Mouse (Mus musculus) C2C12 (cell line): ENCODE results near the gene Tfap2e. TPM values are rescaled to one million over a fixed set of nuclear protein-coding genes. Genes with fewer than 3 reads are reported as not detected.

ENCODE experiments used
- H3K27me3 ChIP-seq: one replicate; pipeline ENCODE4 v1.6.1; 2011; ENCODE audit not compliant: control insufficient read depth, insufficient read depth, insufficient read length
- H3K36me3 ChIP-seq: one replicate; pipeline ENCODE4 v1.6.1; 2011; ENCODE audit not compliant: control insufficient read depth, insufficient read depth
- H3K4me3 ChIP-seq: one replicate; pipeline ENCODE4 v1.5.1; 2011; ENCODE audit warnings: mild to moderate bottlenecking, control low read depth; ENCODE audit not compliant: poor library complexity, insufficient read depth, severe bottlenecking
- H3K79me2 ChIP-seq: one replicate; pipeline ENCODE4 v1.6.1; 2011; ENCODE audit not compliant: control insufficient read depth, insufficient read depth
- H3K79me3 ChIP-seq: one replicate; pipeline ENCODE4 v1.6.1; 2011; ENCODE audit warnings: low read depth, control low read depth
- H3ac ChIP-seq: one replicate; pipeline ENCODE3; 2011; ENCODE audit warnings: low read depth; ENCODE audit not compliant: control insufficient read depth, insufficient read length
- CEBPB ChIP-seq: IDR thresholded peaks from one replicate; pipeline ENCODE4 v1.6.1; 2011; ENCODE audit warnings: low read depth, mild to moderate bottlenecking, control low read depth, moderate library complexity
- CTCF ChIP-seq: IDR thresholded peaks from one replicate; pipeline ENCODE4 v1.5.1; 2011; ENCODE audit not compliant: control insufficient read depth, insufficient read depth, insufficient read length
- FOSL1 ChIP-seq: IDR thresholded peaks from one replicate; pipeline ENCODE4 v1.8.0; 2011; ENCODE audit warnings: mild to moderate bottlenecking, low read length; ENCODE audit not compliant: poor library complexity, insufficient read depth, severe bottlenecking
- MAX ChIP-seq: IDR thresholded peaks from one replicate; pipeline ENCODE4 v1.6.1; 2011; ENCODE audit warnings: mild to moderate bottlenecking, control low read depth
- MYOD1 ChIP-seq: IDR thresholded peaks from one replicate; pipeline ENCODE4 v1.6.1; 2011; ENCODE audit warnings: low read depth; ENCODE audit not compliant: control insufficient read depth, insufficient read length
- MYOG ChIP-seq: IDR thresholded peaks from one replicate; pipeline ENCODE4 v1.6.1; 2011; ENCODE audit not compliant: control insufficient read depth, insufficient read length; ENCODE audit errors: extremely low read depth
- USF1 ChIP-seq: IDR thresholded peaks from one replicate; pipeline ENCODE4 v1.6.1; 2011; ENCODE audit warnings: low read depth, mild to moderate bottlenecking, control low read depth, moderate library complexity
- polyA plus RNA-seq: library from polyadenylated mRNA; unstranded; fragments of >200 nt; fragmentation: generic; extraction: Trizol; gene quantifications from one replicate; pipeline ENCODE4 v1.2.1, GENCODE M21; 2012; ENCODE audit warnings: missing spikeins

The Tfap2e gene
- polyA plus RNA-seq, 1 experiment = not detected

DNA sequence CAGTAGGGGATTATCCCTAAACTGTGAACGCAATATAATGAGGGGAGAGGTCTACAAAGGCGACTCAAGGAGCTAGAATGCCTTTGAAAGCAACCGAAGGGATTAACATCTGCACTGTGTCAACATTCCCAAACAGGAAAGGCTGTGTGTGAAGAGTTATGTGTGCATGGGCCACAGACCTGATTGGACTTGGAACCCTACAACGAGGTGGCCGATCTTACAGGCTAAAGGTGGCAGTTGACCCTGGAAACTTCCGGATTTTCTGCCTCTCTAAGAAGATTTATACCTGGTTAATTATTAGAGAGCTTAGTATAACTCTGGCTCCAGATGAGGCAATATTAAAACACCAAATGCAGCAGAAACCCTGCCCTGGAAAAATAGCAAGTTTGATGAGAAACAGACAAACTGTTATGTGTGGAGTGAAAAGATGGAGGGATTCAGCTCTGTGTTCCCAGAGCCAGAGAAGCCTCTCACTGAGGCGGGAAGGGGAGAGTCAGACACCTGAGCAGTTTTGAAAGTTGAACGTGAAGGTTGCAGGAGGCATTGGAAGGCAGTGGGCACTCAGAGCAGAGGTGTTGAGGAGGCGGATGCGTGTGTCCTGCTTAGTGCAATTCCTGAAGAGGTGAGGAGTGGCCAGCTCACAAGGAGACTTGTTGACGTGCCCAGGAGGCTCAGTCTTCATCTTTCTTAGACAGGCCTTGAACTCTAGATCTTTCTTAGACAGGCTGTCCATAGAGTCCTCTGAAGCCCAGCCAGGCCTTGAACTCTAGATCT lies 26.7 kb upstream of the Tfap2e start:
- Histone ChIP-seq H3K79me3 (no peaks in the 10 kb centered on the region), H3K27me3 (no peaks in the 10 kb centered on the region), H3ac (no peak overlapping the region), H3K4me3 (no peak overlapping the region), H3K36me3 (peaks cover 25% of the 10 kb centered on the region), H3K79me2 (peaks cover 11% of the 10 kb centered on the region)
- no peak for TF ChIP-seq MAX
- TF ChIP-seq MYOG = no peak

DNA sequence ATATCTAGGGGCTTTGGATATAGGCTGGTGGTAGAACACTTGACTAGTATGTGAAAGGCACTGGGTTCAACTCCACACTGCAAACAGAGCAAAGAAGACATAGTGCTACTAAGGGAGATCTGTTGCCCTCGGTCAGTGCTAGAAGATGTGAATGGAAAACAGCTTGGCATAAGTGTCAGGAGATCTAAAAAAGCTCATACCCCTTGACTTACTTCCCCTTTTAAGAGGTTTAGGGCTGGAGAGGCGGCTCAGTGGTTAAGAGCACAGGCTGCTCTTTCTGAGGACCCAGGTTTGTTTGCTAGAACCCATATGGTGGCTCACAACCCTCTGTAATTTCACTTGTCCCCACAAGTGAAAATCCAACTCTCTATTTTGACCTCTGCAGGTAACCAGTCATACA lies 23.4 kb upstream of the Tfap2e start:
- no peak overlapping the region for H3K4me3 ChIP-seq
- H3K79me3 ChIP-seq = no peaks in the 10 kb centered on the region
- no peaks in the 10 kb centered on the region for H3K27me3 ChIP-seq
- H3K36me3 ChIP-seq = peaks cover 27% of the 10 kb centered on the region
- peaks cover 27% of the 10 kb centered on the region for H3K79me2 ChIP-seq
- TF ChIP-seq MYOD1 (no peak), CTCF (no peak), FOSL1 (no peak), CEBPB (no peak), USF1 (no peak), MAX (no peak), MYOG (no peak)
- H3ac ChIP-seq = no peak overlapping the region

DNA sequence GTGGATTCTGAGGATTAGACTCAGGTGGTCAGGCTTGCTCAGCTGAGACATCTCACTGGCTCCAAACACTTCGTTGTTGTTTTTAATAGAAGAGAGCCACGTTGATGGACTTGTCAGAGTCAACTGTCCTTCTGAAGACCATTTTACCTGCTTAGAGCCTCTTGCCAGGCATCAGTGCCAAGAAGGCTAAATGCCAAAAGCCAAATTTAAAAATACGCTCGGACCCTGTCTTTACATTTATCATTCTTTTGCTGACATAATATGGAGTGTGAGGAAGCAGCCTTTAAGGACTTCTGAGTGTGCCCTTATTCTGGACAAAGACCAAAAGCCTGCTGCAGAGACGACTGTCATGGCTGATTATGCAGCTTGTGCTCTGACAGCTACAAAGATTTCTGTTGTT lies 22.3 kb upstream of the Tfap2e start:
- H3K79me3 ChIP-seq = peaks cover 5% of the 10 kb centered on the region
- TF ChIP-seq USF1 = no peak
- peaks cover 23% of the 10 kb centered on the region for H3K36me3 ChIP-seq
- H3K4me3 ChIP-seq = no peak overlapping the region
- H3ac ChIP-seq = no peak overlapping the region
- peaks cover 30% of the 10 kb centered on the region for H3K79me2 ChIP-seq
- no peaks in the 10 kb centered on the region for H3K27me3 ChIP-seq

DNA sequence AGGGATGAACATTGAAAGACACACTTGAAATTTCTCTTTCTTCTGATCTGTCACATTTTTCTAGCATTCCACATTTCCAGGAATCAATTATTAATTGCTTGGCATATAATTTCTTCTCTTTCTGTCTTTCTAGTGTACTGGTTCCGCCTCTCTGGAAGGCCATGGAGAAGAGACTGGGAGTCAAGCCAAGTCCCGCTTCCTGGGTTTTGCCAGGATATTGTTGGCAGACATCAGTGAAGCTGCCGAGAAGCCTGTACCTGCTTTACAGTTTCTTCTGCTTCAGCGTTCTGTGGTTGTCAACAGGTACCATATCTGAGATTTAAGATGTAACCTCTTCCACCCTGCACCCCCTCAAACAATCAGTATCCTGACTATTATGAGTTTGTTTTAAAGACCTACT lies 20.7 kb upstream of the Tfap2e start:
- Histone ChIP-seq H3ac (no peak overlapping the region), H3K79me2 (peaks cover 37% of the 10 kb centered on the region), H3K4me3 (no peak overlapping the region)

DNA sequence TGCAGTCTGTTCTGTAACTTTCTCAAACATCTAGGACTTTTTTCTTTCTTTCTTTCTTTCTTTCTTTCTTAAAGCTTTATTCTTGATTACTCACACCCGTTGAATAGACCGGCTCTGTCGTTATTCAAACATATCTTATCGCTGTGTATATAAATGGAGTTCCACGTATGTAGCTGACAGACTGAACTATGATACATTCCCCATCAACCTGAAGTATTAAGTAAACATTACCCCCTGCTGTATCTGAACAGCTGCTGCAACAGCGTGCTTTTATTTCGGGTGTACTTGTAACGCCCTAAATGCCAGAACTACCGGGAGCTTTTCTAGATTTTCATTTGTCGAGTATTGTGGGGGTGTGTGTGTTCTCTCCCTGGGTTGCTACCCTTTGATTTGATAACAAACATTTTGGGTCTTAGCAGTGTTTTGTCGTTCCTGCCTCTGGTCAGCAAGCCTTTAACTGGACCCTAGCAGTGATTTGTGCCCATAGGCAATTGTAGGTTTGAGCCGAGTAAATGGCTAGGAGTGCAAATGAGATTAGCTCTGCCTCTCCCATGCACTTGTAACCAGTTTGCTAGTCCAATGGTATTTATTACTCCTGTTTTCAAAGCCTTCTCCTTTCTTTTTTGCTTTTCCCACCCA lies 18.8 kb upstream of the Tfap2e start:
- H3K79me2 ChIP-seq = peaks cover 56% of the 10 kb centered on the region
- H3K27me3 ChIP-seq = no peaks in the 10 kb centered on the region
- TF ChIP-seq MYOG = no peak
- TF ChIP-seq FOSL1 = no peak
- TF ChIP-seq CTCF = no peak
- no peak for TF ChIP-seq MYOD1
- TF ChIP-seq MAX = no peak
- TF ChIP-seq USF1 = no peak
- no peak for TF ChIP-seq CEBPB
- peaks cover 17% of the 10 kb centered on the region for H3K79me3 ChIP-seq
- H3K36me3 ChIP-seq = peaks cover 13% of the 10 kb centered on the region
- no peak overlapping the region for H3ac ChIP-seq
- H3K4me3 ChIP-seq = peak overlapping the region; percentile 85

More for the DNA sequence above, 20.7 kb upstream of the Tfap2e start:
- Histone ChIP-seq H3K36me3 (peaks cover 23% of the 10 kb centered on the region), H3K27me3 (no peaks in the 10 kb centered on the region), H3K79me3 (peaks cover 13% of the 10 kb centered on the region)
- TF ChIP-seq USF1 (no peak), CTCF (no peak), CEBPB (no peak), MYOD1 (no peak), FOSL1 (no peak), MAX (no peak), MYOG (no peak)

DNA sequence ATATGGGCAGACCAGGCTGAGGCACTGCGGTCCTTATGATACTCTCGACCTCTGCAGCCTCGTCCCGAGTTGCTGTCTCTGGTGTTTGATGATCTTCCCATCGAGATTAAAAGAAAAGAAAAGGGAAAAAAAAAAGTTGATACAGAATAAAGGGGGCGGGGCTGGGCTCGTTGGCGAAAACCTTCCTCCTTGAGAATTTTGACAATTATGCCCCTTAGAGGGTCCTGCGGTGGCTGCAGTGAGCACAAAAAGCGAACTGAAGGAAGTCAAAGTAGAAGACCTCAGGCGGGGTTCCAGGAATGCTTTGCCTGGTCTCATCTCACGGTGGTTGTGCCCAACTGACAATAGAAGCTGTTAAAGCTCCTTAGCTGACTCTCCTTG lies 18.2 kb upstream of the Tfap2e start:
- Histone ChIP-seq H3K79me3 (peaks cover 17% of the 10 kb centered on the region), H3ac (peak overlapping the region; percentile 95), H3K79me2 (peaks cover 62% of the 10 kb centered on the region), H3K4me3 (peak overlapping the region; percentile 85), H3K36me3 (peaks cover 18% of the 10 kb centered on the region), H3K27me3 (no peaks in the 10 kb centered on the region)
- TF ChIP-seq USF1 (no peak), CEBPB (no peak), CTCF (no peak), MAX (no peak), FOSL1 (no peak), MYOD1 (no peak), MYOG (no peak)
